Mouse (Mus musculus) heart, adult 2 months (tissue): ENCODE measurements at regions not wholly inside any gene's neighbourhood (a gene's known extent, or its start where the extent isn't known, plus 50 kb on each side); places are given as distances from the start of the nearest gene placed in this dataset.

Experiments
- DNase-seq, 2 experiments: peaks; one replicate each; pipeline ENCODE4 v3.0.0; 2021
- H3K27ac ChIP-seq: fragments of 200-600 bp; 2 replicates; pipeline ENCODE4 v1.8.1; 2022
- H3K27me3 ChIP-seq: fragments of 200-500 bp; 2 replicates; pipeline ENCODE4 v1.6.1; 2012; ENCODE audit warnings: mild to moderate bottlenecking, low read length, inconsistent platforms, mixed read lengths; ENCODE audit not compliant: control insufficient read depth, insufficient read depth
- H3K36me3 ChIP-seq: fragments of 200-500 bp; 2 replicates; pipeline ENCODE4 v1.6.1; 2012; ENCODE audit warnings: low read length, inconsistent platforms; ENCODE audit not compliant: control insufficient read depth, insufficient read depth
- H3K4me1 ChIP-seq: fragments of 200-500 bp; 2 replicates; pipeline ENCODE4 v1.6.1; 2011; ENCODE audit warnings: low read length; ENCODE audit not compliant: control insufficient read depth, insufficient read depth
- H3K4me3 ChIP-seq: fragments of 200-600 bp; 2 replicates; pipeline ENCODE4 v1.8.1; 2022
- H3K79me2 ChIP-seq: fragments of 200-500 bp; replicated peaks from 2 replicates; pipeline ENCODE4 v1.6.1; 2012; ENCODE audit warnings: mild to moderate bottlenecking, inconsistent platforms, low read length, moderate library complexity, mixed read lengths; ENCODE audit not compliant: control insufficient read depth, insufficient read depth
- H3K9ac ChIP-seq: fragments of 200-500 bp; 2 replicates; pipeline ENCODE4 v1.6.1; 2012; ENCODE audit warnings: low read depth, mild to moderate bottlenecking, control low read depth, inconsistent platforms, low read length, mixed read lengths
- CTCF ChIP-seq: fragments of 200-600 bp; IDR thresholded peaks from 2 replicates; pipeline ENCODE4 v1.8.1; 2022; ENCODE audit warnings: antibody characterized with exemption, mild to moderate bottlenecking, moderate library complexity
- EP300 ChIP-seq: fragments of 200-500 bp; IDR thresholded peaks from 2 replicates; pipeline ENCODE4 v1.6.1; 2011; ENCODE audit warnings: low read depth, low read length, control low read depth; ENCODE audit not compliant: insufficient read depth
- POLR2A ChIP-seq: fragments of 200-500 bp; IDR thresholded peaks from 2 replicates; pipeline ENCODE4 v1.6.1; 2011; ENCODE audit warnings: mild to moderate bottlenecking, low read depth, low read length, control low read depth; ENCODE audit not compliant: insufficient read depth
- WGBS: fragments of 180-500 bp; shearing (Covaris S2); methylation state at CpG from one replicate; pipeline ENCODE4 v1.1.7; 2018; 5-methylcytosine and 5-hydroxymethylcytosine counted together
- intact Hi-C: fragments of 180-260 bp; cut with DNase I; formaldehyde crosslinking; loops from one replicate; pipeline ENCODE4 v1.15.1; 2025

- no peaks in the 10 kb centered on the region for H3K27me3 ChIP-seq
- intact Hi-C loops: loop anchor here (2.0 kb wide), 1 partner anchor 82 kb away; no protein-coding TSS in a partner anchor
- WGBS: 1% methylated on average over 22 of the region's 22 CpGs
- H3K4me3 ChIP-seq: peak overlapping the region; percentile 34
- peak; percentile 86 to 90 for DNase-seq
- no peak overlapping the region for H3K9ac ChIP-seq
- peaks cover 9% of the 10 kb centered on the region for H3K4me1 ChIP-seq
- H3K79me2 ChIP-seq: no peaks in the 10 kb centered on the region
- H3K27ac ChIP-seq: peak overlapping the region; percentile 71
- no peak; the same call in 1 of the 2 replicates for TF ChIP-seq EP300
- 0 out of 2 replicates have a peak, but pooled peaks have one; percentile 11 for TF ChIP-seq CTCF
- no peak for TF ChIP-seq POLR2A
- H3K36me3 ChIP-seq: no peaks in the 10 kb centered on the region
Observed at GRCm38 (mm10) chr7:145030635-145031141, 91.0 kb upstream of the Ccnd1 start.

- no peak for DNase-seq
- H3K4me3 ChIP-seq: no peak overlapping the region
- intact Hi-C loops: loop anchor here (2.0 to 5.0 kb wide), 2 partner anchors 83 to 193 kb away; no protein-coding TSS in a partner anchor
- no peak overlapping the region for H3K9ac ChIP-seq
- H3K36me3 ChIP-seq: no peaks in the 10 kb centered on the region
- peaks cover 12% of the 10 kb centered on the region for H3K4me1 ChIP-seq
- H3K79me2 ChIP-seq: no peaks in the 10 kb centered on the region
- H3K27ac ChIP-seq: no peak overlapping the region
- no peak for TF ChIP-seq CTCF
- no peak for TF ChIP-seq POLR2A
- no peak for TF ChIP-seq EP300
- WGBS: 88% methylated on average over 4 of the region's 4 CpGs
- no peaks in the 10 kb centered on the region for H3K27me3 ChIP-seq
Observed at GRCm38 (mm10) chr7:145029622-145030021, 89.9 kb upstream of the Ccnd1 start.

- Histone ChIP-seq H3K36me3 (no peaks in the 10 kb centered on the region), H3K9ac (no peak overlapping the region), H3K4me3 (no peak overlapping the region), H3K79me2 (no peaks in the 10 kb centered on the region), H3K27me3 (no peaks in the 10 kb centered on the region), H3K4me1 (peaks cover 15% of the 10 kb centered on the region), H3K27ac (no peak overlapping the region)
- intact Hi-C loops: loop anchor here (5.0 kb wide), 1 partner anchor 193 kb away; no protein-coding TSS in a partner anchor
- no peak for DNase-seq
- 77% methylated on average over 4 of the region's 4 CpGs for WGBS
- no peak for TF ChIP-seq CTCF
- no peak for TF ChIP-seq EP300
- TF ChIP-seq POLR2A: no peak
Observed at GRCm38 (mm10) chr7:145029124-145029523, 89.4 kb upstream of the Ccnd1 start.

DNA sequence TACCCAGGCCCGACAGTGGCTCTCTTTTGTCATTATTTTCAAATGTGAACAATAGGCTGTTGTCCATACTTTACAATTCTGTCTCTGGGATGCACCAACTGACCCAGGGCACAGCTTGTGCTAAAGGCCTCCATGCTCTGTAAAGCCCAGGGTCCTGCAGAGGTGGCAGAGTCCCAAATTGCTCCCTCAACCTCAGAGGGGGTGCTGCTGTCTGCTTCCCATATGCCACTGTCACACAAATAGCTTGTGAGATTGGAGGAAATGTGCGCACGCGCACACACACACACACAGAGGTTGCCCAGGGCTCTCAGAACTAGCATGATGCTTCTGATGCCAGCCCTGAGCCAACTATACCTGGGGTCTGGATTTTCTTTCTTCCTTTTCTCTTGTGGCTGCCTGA lies 87.3 kb upstream of the Ccnd1 start:
- TF ChIP-seq POLR2A (no peak), EP300 (no peak), CTCF (no peak)
- Histone ChIP-seq H3K4me3 (no peak overlapping the region), H3K9ac (no peak overlapping the region), H3K27ac (no peak overlapping the region), H3K4me1 (peaks cover 15% of the 10 kb centered on the region), H3K27me3 (no peaks in the 10 kb centered on the region), H3K79me2 (no peaks in the 10 kb centered on the region), H3K36me3 (no peaks in the 10 kb centered on the region)
- DNase-seq: no peak
- 84% methylated on average over 4 of the region's 4 CpGs for WGBS
- intact Hi-C loops: loop anchor here (5.0 kb wide), 1 partner anchor 195 kb away; no protein-coding TSS in a partner anchor

GRCm38 (mm10) chr7:145026014-145026285 lies 86.2 kb upstream of the Ccnd1 start:
- intact Hi-C loops: loop anchor here (5.0 kb wide), 1 partner anchor 196 kb away; no protein-coding TSS in a partner anchor
- TF ChIP-seq POLR2A (no peak), CTCF (no peak), EP300 (no peak)
- peak in 1 of 2 experiments; percentile 60 for DNase-seq

DNA sequence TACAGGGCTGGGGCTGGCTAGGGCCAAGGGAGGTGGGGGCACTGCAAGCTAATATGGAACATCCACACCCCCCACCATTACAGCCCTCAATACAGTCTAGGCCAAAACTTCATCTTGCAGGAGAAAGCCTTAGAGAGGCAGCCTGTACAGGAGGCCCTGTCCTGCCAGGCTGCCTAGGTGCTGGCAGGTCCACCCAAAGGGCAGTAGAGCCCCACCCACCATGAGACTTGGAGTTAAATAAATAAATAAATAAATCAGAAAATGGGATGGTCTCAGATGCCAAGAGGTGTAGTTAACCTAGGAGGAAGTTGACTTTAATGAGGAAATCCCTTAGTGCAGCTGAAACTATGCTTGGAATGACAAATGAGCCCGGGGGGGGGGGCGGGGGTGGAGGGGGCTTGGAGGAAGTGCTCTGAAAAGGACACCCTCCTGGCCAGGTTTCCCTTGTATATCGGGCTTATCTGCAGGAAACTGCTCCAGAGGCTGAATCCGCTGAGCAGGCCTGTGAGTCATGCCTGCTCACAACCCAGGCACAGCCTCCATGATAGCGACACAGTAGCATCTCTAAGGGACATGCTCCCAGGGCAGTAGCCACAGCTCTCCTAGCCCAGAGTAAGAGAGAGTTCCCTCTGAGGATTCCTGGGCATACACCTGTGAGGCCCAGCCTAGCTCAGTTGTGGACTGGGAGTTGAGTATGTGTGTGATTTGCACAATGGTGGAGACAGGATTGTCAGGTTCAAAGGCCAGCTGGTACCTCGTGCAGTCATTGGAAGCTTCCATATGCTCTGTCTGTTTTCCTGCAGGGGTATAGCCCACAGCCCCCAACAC lies 85.7 kb upstream of the Ccnd1 start:
- Histone ChIP-seq H3K79me2 (no peaks in the 10 kb centered on the region), H3K27me3 (no peaks in the 10 kb centered on the region), H3K4me3 (no peak overlapping the region), H3K27ac (peak overlapping the region; percentile 88), H3K36me3 (no peaks in the 10 kb centered on the region), H3K9ac (no peak overlapping the region), H3K4me1 (peaks cover 15% of the 10 kb centered on the region)
- peak; percentile 61 to 72 for DNase-seq
- intact Hi-C loops: loop anchor here (1.0 to 5.0 kb wide), 2 partner anchors 86 to 197 kb away; no protein-coding TSS in a partner anchor
- TF ChIP-seq CTCF (no peak), POLR2A (0 out of 2 replicates have a peak, but pooled peaks have one; percentile 12), EP300 (peak; percentile 80)
- 19% methylated on average over 6 of the region's 6 CpGs for WGBS

More at GRCm38 (mm10) chr7:145026014-145026285, 86.2 kb upstream of the Ccnd1 start:
- H3K27ac ChIP-seq: peak overlapping the region; percentile 88
- no peak overlapping the region for H3K4me3 ChIP-seq
- no peaks in the 10 kb centered on the region for H3K27me3 ChIP-seq
- H3K4me1 ChIP-seq: peaks cover 13% of the 10 kb centered on the region
- no peaks in the 10 kb centered on the region for H3K79me2 ChIP-seq
- H3K9ac ChIP-seq: no peak overlapping the region
- no peaks in the 10 kb centered on the region for H3K36me3 ChIP-seq
- 34% methylated on average over 5 of the region's 5 CpGs for WGBS
